Mouse (Mus musculus): ENCODE data around the gene Sec24b. TPM values are rescaled to one million over a fixed set of nuclear protein-coding genes. Genes with fewer than 3 reads are reported as not detected.

Sec24b gene
- polyA plus RNA-seq, 2 experiments: 41.5 to 84.0 TPM

DNA sequence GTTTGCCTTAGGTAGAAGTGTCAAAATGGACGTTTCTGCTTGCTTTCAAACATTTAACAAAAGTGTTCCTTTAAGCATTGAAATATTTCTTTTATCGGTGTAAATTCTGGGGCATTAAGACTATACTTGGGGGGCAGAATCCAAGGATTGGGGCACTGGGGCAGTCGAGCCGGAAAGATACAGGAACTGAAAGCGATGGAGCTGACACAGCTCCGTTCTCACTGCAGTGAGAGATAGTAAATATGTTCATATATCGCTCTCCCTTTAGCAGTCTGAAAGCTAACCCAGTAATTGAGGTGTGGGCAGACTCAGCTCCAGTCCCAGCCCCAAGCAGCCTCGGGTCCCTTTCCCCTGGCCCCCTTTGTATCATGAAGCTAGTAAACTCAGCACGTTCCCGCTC lies 92.3 kb downstream of the Sec24b start:
- no peak overlapping the region for H3K27ac ChIP-seq (replicated peaks; ENCODE audit: low read depth, low read length)
- ATAC-seq (ENCODE audit: low FRiP score, low read depth) (no peak), DNase-seq (ENCODE audit: low spot score) (no peak)
- no peaks in the 10 kb centered on the region for H3K36me3 ChIP-seq (ENCODE audit: control insufficient read depth, insufficient read depth, low read length)
- no peaks in the 10 kb centered on the region for H3K9me3 ChIP-seq (ENCODE audit: control insufficient read depth, low read length)
- peak overlapping the region; percentile 66 for H3K9ac ChIP-seq (ENCODE audit: low read depth, low read length, severe bottlenecking)
- peaks cover 10% of the 10 kb centered on the region for H3K4me1 ChIP-seq (ENCODE audit: control insufficient read depth, insufficient read depth, low read length)
- 0 out of 2 replicates have a peak, but pooled peaks cover 8% of the 10 kb centered on the region for H3K27me3 ChIP-seq (ENCODE audit: control insufficient read depth, insufficient read depth, low read length)
- H3K4me2 ChIP-seq (replicated peaks; ENCODE audit: low read depth, low read length, severe bottlenecking): peak overlapping the region; percentile 99
- no peak for TF ChIP-seq POLR2A (IDR thresholded peaks at IDR 0.05; ENCODE audit: borderline replicate concordance, extremely low read depth, insufficient read depth, insufficient read length)
- H3K4me3 ChIP-seq (replicated peaks; ENCODE audit: low read length): peak overlapping the region; percentile 59
- 30% methylated on average over 10 of the region's 10 CpGs for WGBS

DNA sequence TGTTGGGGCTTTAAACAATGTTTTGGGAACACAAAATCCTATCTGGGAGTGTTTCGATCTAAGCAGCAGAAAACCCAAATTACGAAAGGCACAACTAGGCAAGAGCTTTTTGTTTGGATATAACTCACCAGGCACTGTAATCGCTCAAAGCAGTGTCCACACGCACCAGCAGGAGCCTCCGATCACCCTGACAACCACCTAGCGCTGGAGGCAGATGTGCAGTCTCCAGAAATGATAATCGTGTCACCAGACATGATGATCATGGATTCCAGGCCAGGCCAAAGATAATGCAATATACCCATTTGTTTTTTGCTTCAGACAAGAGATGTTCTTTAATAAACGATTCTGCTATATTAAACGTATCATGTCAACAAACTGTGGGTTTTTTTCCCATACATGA lies 93.5 kb downstream of the Sec24b start:
- WGBS: 76% methylated on average over 9 of the region's 9 CpGs
- TF ChIP-seq POLR2A (IDR thresholded peaks at IDR 0.05; ENCODE audit: borderline replicate concordance, extremely low read depth, insufficient read depth, insufficient read length): no peak
- no peaks in the 10 kb centered on the region for H3K36me3 ChIP-seq (ENCODE audit: control insufficient read depth, insufficient read depth, low read length)

DNA sequence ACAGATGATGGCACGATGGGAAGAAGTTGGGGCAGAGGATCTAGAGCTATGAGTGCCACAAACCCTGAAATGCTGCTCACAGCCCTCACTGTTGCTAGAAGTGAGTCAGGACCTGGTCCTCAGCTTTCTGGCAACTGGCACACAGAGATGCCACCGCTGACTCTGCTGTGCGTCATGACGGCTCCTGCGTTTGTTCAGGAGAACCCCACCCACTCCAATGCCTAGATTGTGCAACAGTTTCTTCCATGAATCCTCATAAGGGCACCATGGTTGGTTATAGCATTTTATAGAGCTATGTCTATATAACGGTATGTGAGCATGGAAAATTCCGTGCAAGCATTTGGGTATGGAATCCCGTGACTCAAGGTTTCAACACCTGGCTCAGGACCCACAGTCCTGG lies 96.7 kb downstream of the Sec24b start:
- H3K27ac ChIP-seq (replicated peaks; ENCODE audit: low read depth, low read length): no peak overlapping the region
- no peak for DNase-seq (ENCODE audit: low spot score)
- no peaks in the 10 kb centered on the region for H3K4me1 ChIP-seq (ENCODE audit: control insufficient read depth, insufficient read depth, low read length)
- H3K4me3 ChIP-seq (replicated peaks; ENCODE audit: low read length): no peak overlapping the region
- H3K27me3 ChIP-seq (ENCODE audit: control insufficient read depth, insufficient read depth, low read length): 0 out of 2 replicates have a peak, but pooled peaks cover 2% of the 10 kb centered on the region
- H3K9me3 ChIP-seq (ENCODE audit: control insufficient read depth, low read length): no peaks in the 10 kb centered on the region
- 88% methylated on average over 8 of the region's 8 CpGs for WGBS
- H3K36me3 ChIP-seq (ENCODE audit: control insufficient read depth, insufficient read depth, low read length): no peaks in the 10 kb centered on the region
- no peak for ATAC-seq (ENCODE audit: low FRiP score, low read depth)
- no peak for TF ChIP-seq POLR2A (IDR thresholded peaks at IDR 0.05; ENCODE audit: borderline replicate concordance, extremely low read depth, insufficient read depth, insufficient read length)
- no peak overlapping the region for H3K4me2 ChIP-seq (replicated peaks; ENCODE audit: low read depth, low read length, severe bottlenecking)
- no peak overlapping the region for H3K9ac ChIP-seq (ENCODE audit: low read depth, low read length, severe bottlenecking)

More for the DNA sequence above, 93.5 kb downstream of the Sec24b start:
- DNase-seq (ENCODE audit: low spot score) (no peak), ATAC-seq (ENCODE audit: low FRiP score, low read depth) (no peak)
- Histone ChIP-seq H3K4me1 (ENCODE audit: control insufficient read depth, insufficient read depth, low read length) (peaks cover 10% of the 10 kb centered on the region), H3K9ac (ENCODE audit: low read depth, low read length, severe bottlenecking) (no peak overlapping the region), H3K27me3 (ENCODE audit: control insufficient read depth, insufficient read depth, low read length) (0 out of 2 replicates have a peak, but pooled peaks cover 8% of the 10 kb centered on the region), H3K4me3 (replicated peaks; ENCODE audit: low read length) (no peak overlapping the region), H3K4me2 (replicated peaks; ENCODE audit: low read depth, low read length, severe bottlenecking) (no peak overlapping the region), H3K9me3 (ENCODE audit: control insufficient read depth, low read length) (no peaks in the 10 kb centered on the region), H3K27ac (replicated peaks; ENCODE audit: low read depth, low read length) (no peak overlapping the region)

DNA sequence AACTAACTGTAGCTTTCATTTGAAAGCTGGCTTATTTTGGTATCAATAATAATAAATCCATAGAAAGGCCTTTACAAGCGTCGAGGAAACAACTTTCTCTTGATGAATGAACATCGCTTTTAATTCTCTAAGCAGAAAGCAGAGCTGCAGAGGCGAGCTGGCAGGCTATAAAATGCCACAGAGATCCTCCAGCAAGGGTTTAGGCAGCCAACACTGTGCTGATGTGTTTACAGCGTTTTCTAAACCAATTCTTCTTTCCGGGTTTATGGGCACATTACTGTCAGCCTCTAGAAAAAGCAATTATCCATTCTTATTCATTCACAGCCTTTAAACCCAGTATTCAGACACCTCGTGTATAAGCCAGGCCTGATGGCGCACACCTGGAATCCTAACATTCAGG lies 98.8 kb downstream of the Sec24b start:
- DNase-seq (ENCODE audit: low spot score): no peak
- H3K9me3 ChIP-seq (ENCODE audit: control insufficient read depth, low read length): no peaks in the 10 kb centered on the region
- no peaks in the 10 kb centered on the region for H3K27me3 ChIP-seq (ENCODE audit: control insufficient read depth, insufficient read depth, low read length)
- no peak for TF ChIP-seq POLR2A (IDR thresholded peaks at IDR 0.05; ENCODE audit: borderline replicate concordance, extremely low read depth, insufficient read depth, insufficient read length)
- H3K27ac ChIP-seq (replicated peaks; ENCODE audit: low read depth, low read length): no peak overlapping the region
- no peak overlapping the region for H3K9ac ChIP-seq (ENCODE audit: low read depth, low read length, severe bottlenecking)
- no peak overlapping the region for H3K4me2 ChIP-seq (replicated peaks; ENCODE audit: low read depth, low read length, severe bottlenecking)
- ATAC-seq (ENCODE audit: low FRiP score, low read depth): no peak
- H3K4me1 ChIP-seq (ENCODE audit: control insufficient read depth, insufficient read depth, low read length): no peaks in the 10 kb centered on the region
- 43% methylated on average over 8 of the region's 8 CpGs for WGBS
- H3K4me3 ChIP-seq (replicated peaks; ENCODE audit: low read length): no peak overlapping the region
- H3K36me3 ChIP-seq (ENCODE audit: control insufficient read depth, insufficient read depth, low read length): no peaks in the 10 kb centered on the region

DNA sequence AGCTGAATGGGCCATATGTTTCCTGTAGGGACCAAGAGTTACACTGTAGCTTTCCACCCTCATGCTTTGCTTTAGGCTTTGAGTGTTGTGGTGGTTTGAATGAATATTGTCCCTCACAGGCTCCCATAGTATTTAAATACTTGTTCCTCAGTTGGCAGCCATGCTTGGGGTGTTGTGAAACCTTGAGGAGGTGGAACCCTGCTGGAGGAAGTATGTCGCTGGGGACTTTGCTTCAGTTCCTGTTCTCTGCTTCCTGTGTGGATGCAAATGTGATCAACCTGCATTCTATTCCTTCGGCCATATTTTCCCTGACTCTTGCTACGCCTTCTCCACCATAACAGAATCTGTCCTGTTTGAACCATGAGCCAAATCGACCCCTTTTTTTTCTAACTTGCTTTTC lies 108.1 kb downstream of the Sec24b start:
- H3K4me3 ChIP-seq (replicated peaks; ENCODE audit: low read length): no peak overlapping the region
- ATAC-seq (ENCODE audit: low FRiP score, low read depth): no peak
- no peaks in the 10 kb centered on the region for H3K9me3 ChIP-seq (ENCODE audit: control insufficient read depth, low read length)
- H3K4me1 ChIP-seq (ENCODE audit: control insufficient read depth, insufficient read depth, low read length): no peaks in the 10 kb centered on the region
- TF ChIP-seq POLR2A (IDR thresholded peaks at IDR 0.05; ENCODE audit: borderline replicate concordance, extremely low read depth, insufficient read depth, insufficient read length): no peak
- H3K4me2 ChIP-seq (replicated peaks; ENCODE audit: low read depth, low read length, severe bottlenecking): no peak overlapping the region
- DNase-seq (ENCODE audit: low spot score): no peak
- H3K27me3 ChIP-seq (ENCODE audit: control insufficient read depth, insufficient read depth, low read length): no peaks in the 10 kb centered on the region
- no peak overlapping the region for H3K27ac ChIP-seq (replicated peaks; ENCODE audit: low read depth, low read length)
- H3K9ac ChIP-seq (ENCODE audit: low read depth, low read length, severe bottlenecking): no peak overlapping the region
- H3K36me3 ChIP-seq (ENCODE audit: control insufficient read depth, insufficient read depth, low read length): no peaks in the 10 kb centered on the region
- WGBS: 76% methylated on average over 4 of the region's 4 CpGs
